Mouse (Mus musculus): Measurements from ENCODE around the gene Gm47791. TPM values are rescaled to one million over a fixed set of nuclear protein-coding genes. Genes with fewer than 3 reads are reported as not detected.

Gm47791 gene
- polyA plus RNA-seq, 1 experiment from 2014 or later: not detected

- Histone ChIP-seq H3K27ac (no peak overlapping the region), H3K4me1 (0 out of 2 replicates have a peak, but pooled peaks cover 3% of the 10 kb centered on the region), H3K9ac (no peak overlapping the region), H3K4me3 (no peak overlapping the region), H3K36me3 (ENCODE audit: poor library complexity, severe bottlenecking) (no peaks in the 10 kb centered on the region), H3K9me3 (replicated peaks) (no peaks in the 10 kb centered on the region), H3K27me3 (0 out of 2 replicates have a peak, but pooled peaks cover 3% of the 10 kb centered on the region), H3K4me2 (no peak overlapping the region)
- ATAC-seq: no peak
- WGBS: 63% methylated on average over 3 of the region's 3 CpGs
These were observed 12.5 kb upstream of the Gm47791 start for GRCm38 (mm10) chr1:82783559-82783958.

GRCm38 (mm10) chr1:82779388-82779966 is 8.4 kb upstream of the Gm47791 start:
- WGBS: 93% methylated on average over 6 of the region's 6 CpGs
- ATAC-seq: no peak
- no peak overlapping the region for H3K9ac ChIP-seq

GRCm38 (mm10) chr1:82775293-82775692 is 4.2 kb upstream of the Gm47791 start:
- 89% methylated on average over 4 of the region's 4 CpGs for WGBS
- no peak for ATAC-seq
- Histone ChIP-seq H3K9ac (no peak overlapping the region), H3K36me3 (ENCODE audit: poor library complexity, severe bottlenecking) (no peaks in the 10 kb centered on the region), H3K27ac (no peak overlapping the region), H3K4me3 (no peak overlapping the region), H3K4me2 (no peak overlapping the region), H3K9me3 (replicated peaks) (no peaks in the 10 kb centered on the region), H3K27me3 (no peaks in the 10 kb centered on the region), H3K4me1 (no peaks in the 10 kb centered on the region)

More at GRCm38 (mm10) chr1:82779388-82779966, 8.4 kb upstream of the Gm47791 start:
- H3K4me2 ChIP-seq: no peak overlapping the region
- H3K4me1 ChIP-seq: no peaks in the 10 kb centered on the region
- H3K4me3 ChIP-seq: no peak overlapping the region
- no peaks in the 10 kb centered on the region for H3K9me3 ChIP-seq (replicated peaks)
- no peak overlapping the region for H3K27ac ChIP-seq
- no peaks in the 10 kb centered on the region for H3K36me3 ChIP-seq (ENCODE audit: poor library complexity, severe bottlenecking)
- H3K27me3 ChIP-seq: no peaks in the 10 kb centered on the region

GRCm38 (mm10) chr1:82773208-82773607 is 2.2 kb upstream of the Gm47791 start:
- H3K4me1 ChIP-seq: no peaks in the 10 kb centered on the region
- no peaks in the 10 kb centered on the region for H3K27me3 ChIP-seq
- H3K4me2 ChIP-seq: no peak overlapping the region
- WGBS: 68% methylated on average over 5 of the region's 5 CpGs
- H3K9me3 ChIP-seq (replicated peaks): no peaks in the 10 kb centered on the region
- no peak overlapping the region for H3K27ac ChIP-seq
- no peak overlapping the region for H3K4me3 ChIP-seq
- H3K36me3 ChIP-seq (ENCODE audit: poor library complexity, severe bottlenecking): no peaks in the 10 kb centered on the region
- no peak for ATAC-seq
- H3K9ac ChIP-seq: no peak overlapping the region

GRCm38 (mm10) chr1:82772428-82772827 is 1.4 kb upstream of the Gm47791 start:
- ATAC-seq: no peak
- Histone ChIP-seq H3K4me2 (no peak overlapping the region), H3K9me3 (replicated peaks) (no peaks in the 10 kb centered on the region), H3K27ac (no peak overlapping the region), H3K27me3 (no peaks in the 10 kb centered on the region), H3K4me1 (no peaks in the 10 kb centered on the region), H3K9ac (no peak overlapping the region), H3K4me3 (no peak overlapping the region), H3K36me3 (ENCODE audit: poor library complexity, severe bottlenecking) (no peaks in the 10 kb centered on the region)
- WGBS: 89% methylated on average over 4 of the region's 4 CpGs

- Histone ChIP-seq H3K27ac (no peak within 1 kb of the TSS), H3K4me3 (no peak within 1 kb of the TSS), H3K27me3 (no peaks in the 10 kb centered on the region), H3K9ac (no peak within 1 kb of the TSS), H3K4me1 (no peaks in the 10 kb centered on the region), H3K4me2 (no peak within 1 kb of the TSS), H3K36me3 (ENCODE audit: poor library complexity, severe bottlenecking) (no peaks in the 10 kb centered on the region), H3K9me3 (replicated peaks) (no peaks in the 10 kb centered on the region)
- WGBS: 84% methylated on average over 5 of the region's 5 CpGs
- no peak for ATAC-seq
These were observed 2.8 kb downstream of the Gm47791 start, which contains the start of gene Tm4sf20 for GRCm38 (mm10) chr1:82768269-82768668. TSS of gene Tm4sf20 (minus strand) at chr1:82768461.

GRCm38 (mm10) chr1:82766641-82767040 is 4.4 kb downstream of the Gm47791 start:
- no peak overlapping the region for H3K4me3 ChIP-seq
- ATAC-seq: no peak
- H3K9ac ChIP-seq: no peak overlapping the region
- H3K9me3 ChIP-seq (replicated peaks): no peaks in the 10 kb centered on the region; the same call in 1 of the 2 replicates
- no peaks in the 10 kb centered on the region for H3K27me3 ChIP-seq
- H3K4me1 ChIP-seq: no peaks in the 10 kb centered on the region
- H3K36me3 ChIP-seq (ENCODE audit: poor library complexity, severe bottlenecking): peaks cover 8% of the 10 kb centered on the region
- no peak overlapping the region for H3K4me2 ChIP-seq
- H3K27ac ChIP-seq: no peak overlapping the region
- WGBS: 88% methylated on average over 4 of the region's 4 CpGs

- Histone ChIP-seq H3K27me3 (no peaks in the 10 kb centered on the region), H3K9ac (no peak overlapping the region), H3K4me3 (no peak overlapping the region), H3K9me3 (replicated peaks) (no peaks in the 10 kb centered on the region; the same call in 1 of the 2 replicates), H3K4me1 (no peaks in the 10 kb centered on the region), H3K36me3 (ENCODE audit: poor library complexity, severe bottlenecking) (peaks cover 10% of the 10 kb centered on the region), H3K4me2 (no peak overlapping the region), H3K27ac (no peak overlapping the region)
- 79% methylated on average over 1 of the region's 1 CpGs for WGBS
- ATAC-seq: no peak
These were observed 4.8 kb downstream of the Gm47791 start for GRCm38 (mm10) chr1:82766227-82766626.

GRCm38 (mm10) chr1:82762274-82762673 is 8.8 kb downstream of the Gm47791 start:
- Histone ChIP-seq H3K9ac (no peak overlapping the region), H3K27ac (no peak overlapping the region), H3K27me3 (no peaks in the 10 kb centered on the region), H3K9me3 (replicated peaks) (no peaks in the 10 kb centered on the region; the same call in 1 of the 2 replicates), H3K36me3 (ENCODE audit: poor library complexity, severe bottlenecking) (peaks cover 15% of the 10 kb centered on the region), H3K4me3 (no peak overlapping the region), H3K4me2 (no peak overlapping the region), H3K4me1 (no peaks in the 10 kb centered on the region)
- no peak for ATAC-seq
- 81% methylated on average over 1 of the region's 1 CpGs for WGBS

GRCm38 (mm10) chr1:82761454-82762169 is 9.4 kb downstream of the Gm47791 start:
- H3K4me2 ChIP-seq: no peak overlapping the region
- peaks cover 15% of the 10 kb centered on the region for H3K36me3 ChIP-seq (ENCODE audit: poor library complexity, severe bottlenecking)
- no peaks in the 10 kb centered on the region for H3K4me1 ChIP-seq
- no peaks in the 10 kb centered on the region for H3K27me3 ChIP-seq
- H3K27ac ChIP-seq: no peak overlapping the region
- H3K9ac ChIP-seq: no peak overlapping the region
- 92% methylated on average over 8 of the region's 8 CpGs for WGBS
- H3K4me3 ChIP-seq: no peak overlapping the region
- no peak for ATAC-seq
- no peaks in the 10 kb centered on the region; the same call in 1 of the 2 replicates for H3K9me3 ChIP-seq (replicated peaks)

- peaks cover 33% of the 10 kb centered on the region for H3K36me3 ChIP-seq (ENCODE audit: poor library complexity, severe bottlenecking)
- H3K9me3 ChIP-seq (replicated peaks): no peaks in the 10 kb centered on the region; the same call in 1 of the 2 replicates
- ATAC-seq: no peak
- H3K4me3 ChIP-seq: no peak overlapping the region
- no peak overlapping the region for H3K4me2 ChIP-seq
- H3K9ac ChIP-seq: no peak overlapping the region
- no peaks in the 10 kb centered on the region for H3K4me1 ChIP-seq
- H3K27me3 ChIP-seq: no peaks in the 10 kb centered on the region
- H3K27ac ChIP-seq: no peak overlapping the region
- 79% methylated on average over 1 of the region's 1 CpGs for WGBS
These were observed 11.5 kb downstream of the Gm47791 start for GRCm38 (mm10) chr1:82759520-82759919.

- H3K4me2 ChIP-seq: no peak overlapping the region
- no peak overlapping the region for H3K27ac ChIP-seq
- no peaks in the 10 kb centered on the region for H3K9me3 ChIP-seq (replicated peaks)
- H3K27me3 ChIP-seq: no peaks in the 10 kb centered on the region
- no peaks in the 10 kb centered on the region for H3K4me1 ChIP-seq
- no peak for ATAC-seq
- no peak overlapping the region for H3K9ac ChIP-seq
- WGBS: 85% methylated on average over 2 of the region's 2 CpGs
- no peak overlapping the region for H3K4me3 ChIP-seq
- H3K36me3 ChIP-seq (ENCODE audit: poor library complexity, severe bottlenecking): peaks cover 27% of the 10 kb centered on the region
These were observed 23.2 kb downstream of the Gm47791 start for GRCm38 (mm10) chr1:82747714-82748452.

Data from forebrain, embryonic 13.5 days (tissue).